In the genomic region with DNA sequence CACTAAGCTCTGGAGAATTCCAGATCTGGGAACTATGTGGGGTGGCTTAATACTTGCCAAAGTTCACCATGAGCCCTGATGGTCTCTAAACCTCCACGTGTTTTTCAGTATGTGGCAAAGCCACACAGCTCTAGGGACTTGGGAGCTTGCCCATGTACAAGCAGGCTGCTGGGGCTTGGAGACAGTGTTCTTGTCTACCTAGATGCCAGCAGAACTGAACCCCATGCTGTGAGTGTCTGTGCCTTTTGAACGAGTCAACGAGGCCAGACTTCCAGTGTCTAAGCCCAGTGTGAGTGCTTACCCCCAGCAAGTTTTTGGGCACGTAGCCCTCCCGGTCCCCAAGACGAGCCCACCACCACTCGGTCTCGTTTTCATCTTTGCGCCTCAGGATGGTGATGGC, we compare ENCODE assay signal across 13 mouse cellular contexts. TPM values are rescaled to one million over a fixed set of nuclear protein-coding genes. Genes with fewer than 3 reads are reported as not detected.
A peak's percentile ranks its signal among the peaks of the same experiment; 100 is the strongest.
DNase-seq lines count a peak whose midpoint lies in the region; ATAC-seq and TF ChIP-seq lines count a peak whose summit lies in the region.
"Had no signal": no experiment of that assay in that cellular context is flagged by ENCODE, and none has a peak within 500 bp of the region (broad histone marks: within the 10 kb centered on the region; RNA-seq: fewer than 3 reads in every experiment).

No protein-coding gene starts in this region.

- 87% methylated on average over 9 of the region's 9 CpGs for WGBS in liver, embryonic 12.5 days (ENCODE audit: insufficient replicate concordance)
- WGBS in liver, embryonic 11.5 days = 88% methylated on average over 9 of the region's 9 CpGs
- WGBS in hindbrain, embryonic 12.5 days = 89% methylated on average over 9 of the region's 9 CpGs
- WGBS in kidney, embryonic 16.5 days = 95% methylated on average over 9 of the region's 9 CpGs

- H3K27ac ChIP-seq in liver, embryonic 12.5 days = peak overlapping the region; percentile 36
- no peak overlapping the region for H3K27ac ChIP-seq in liver, embryonic 11.5 days (ENCODE audit: low read depth, low read length)
- H3K27ac ChIP-seq in hindbrain, embryonic 12.5 days = peak overlapping the region; percentile 45; the same call in 1 of the 2 replicates
- no peak overlapping the region for H3K27ac ChIP-seq in kidney, embryonic 16.5 days (ENCODE audit: low read length)
- no peak overlapping the region for H3K27ac ChIP-seq in gastrocnemius, adult 2 months
- H3K27ac ChIP-seq: limb, embryonic 15.5 days had no signal

- peak; percentile 69 for ATAC-seq in cerebellum, adult (ENCODE audit: insufficient number of reproducible peaks, low FRiP score, low TSS enrichment)
- ATAC-seq in liver, embryonic 12.5 days = no peak
- no peak for ATAC-seq in liver, embryonic 11.5 days (replicated peaks; ENCODE audit: low FRiP score)
- ATAC-seq in hindbrain, embryonic 12.5 days (ENCODE audit: low FRiP score) = no peak
- ATAC-seq in kidney, embryonic 16.5 days (ENCODE audit: low FRiP score, low TSS enrichment) = no peak

- no peaks in the 10 kb centered on the region for H3K9me3 ChIP-seq in liver, embryonic 12.5 days (replicated peaks)
- no peaks in the 10 kb centered on the region for H3K9me3 ChIP-seq in liver, embryonic 11.5 days (ENCODE audit: control insufficient read depth, low read length)
- no peaks in the 10 kb centered on the region for H3K9me3 ChIP-seq in hindbrain, embryonic 12.5 days (replicated peaks)
- H3K9me3 ChIP-seq in kidney, embryonic 16.5 days (ENCODE audit: low read length) = no peaks in the 10 kb centered on the region
- H3K9me3 ChIP-seq: limb, embryonic 15.5 days had no signal

- H3K4me3 ChIP-seq in liver, embryonic 12.5 days = no peak overlapping the region
- no peak overlapping the region for H3K4me3 ChIP-seq in liver, embryonic 11.5 days (ENCODE audit: low read depth, low read length)
- no peak overlapping the region for H3K4me3 ChIP-seq in hindbrain, embryonic 12.5 days
- no peak overlapping the region for H3K4me3 ChIP-seq in kidney, embryonic 16.5 days (ENCODE audit: low read length)
- H3K4me3 ChIP-seq in gastrocnemius, adult 2 months = no peak overlapping the region
- H3K4me3 ChIP-seq: limb, embryonic 15.5 days had no signal

- peaks cover 100% of the 10 kb centered on the region for H3K36me3 ChIP-seq in liver, embryonic 12.5 days
- peaks cover 49% of the 10 kb centered on the region for H3K36me3 ChIP-seq in liver, embryonic 11.5 days (ENCODE audit: control insufficient read depth, insufficient read depth, low read length)
- peaks cover 84% of the 10 kb centered on the region for H3K36me3 ChIP-seq in hindbrain, embryonic 12.5 days
- H3K36me3 ChIP-seq in kidney, embryonic 16.5 days (ENCODE audit: insufficient read depth, low read length) = peaks cover 88% of the 10 kb centered on the region

- no peak for DNase-seq in cerebellum, adult 8-10 months
- DNase-seq in liver, embryonic 11.5 days (ENCODE audit: low spot score) = no peak
- peak; percentile 74 for DNase-seq in cerebellum, adult 9-11 months
- DNase-seq in gastrocnemius, adult 2 months = no peak
- DNase-seq: adrenal gland, adult 8-10 months; lung, postnatal 14 days; right cerebral cortex, postnatal 4 days; thymus, postnatal 14 days had no signal

- H3K4me2 ChIP-seq in liver, embryonic 12.5 days = no peak overlapping the region
- no peak overlapping the region for H3K4me2 ChIP-seq in liver, embryonic 11.5 days
- H3K4me2 ChIP-seq in hindbrain, embryonic 12.5 days (replicated peaks) = no peak overlapping the region
- no peak overlapping the region for H3K4me2 ChIP-seq in kidney, embryonic 16.5 days (replicated peaks; ENCODE audit: low read depth, low read length)
- H3K4me2 ChIP-seq: limb, embryonic 15.5 days had no signal

- H3K9ac ChIP-seq in liver, embryonic 12.5 days = no peak overlapping the region
- no peak overlapping the region for H3K9ac ChIP-seq in liver, embryonic 11.5 days (ENCODE audit: low read depth, low read length)
- H3K9ac ChIP-seq in hindbrain, embryonic 12.5 days = no peak overlapping the region
- H3K9ac ChIP-seq in kidney, embryonic 16.5 days (replicated peaks; ENCODE audit: low read length) = no peak overlapping the region
- H3K9ac ChIP-seq: limb, embryonic 15.5 days had no signal

- TF ChIP-seq CTCF in gastrocnemius, adult 2 months (IDR thresholded peaks at IDR 0.05) = no peak

- peaks cover 53% of the 10 kb centered on the region for H3K4me1 ChIP-seq in liver, embryonic 12.5 days
- peaks cover 14% of the 10 kb centered on the region for H3K4me1 ChIP-seq in liver, embryonic 11.5 days (replicated peaks; ENCODE audit: control insufficient read depth, insufficient read depth, low read length)
- H3K4me1 ChIP-seq in hindbrain, embryonic 12.5 days = no peaks in the 10 kb centered on the region
- H3K4me1 ChIP-seq in kidney, embryonic 16.5 days (ENCODE audit: insufficient read depth, low read length) = no peaks in the 10 kb centered on the region
- H3K4me1 ChIP-seq: limb, embryonic 15.5 days had no signal

- no peaks in the 10 kb centered on the region for H3K27me3 ChIP-seq in liver, embryonic 12.5 days (replicated peaks)
- no peaks in the 10 kb centered on the region for H3K27me3 ChIP-seq in liver, embryonic 11.5 days (replicated peaks; ENCODE audit: control insufficient read depth, insufficient read depth, low read length)
- no peaks in the 10 kb centered on the region for H3K27me3 ChIP-seq in hindbrain, embryonic 12.5 days
- H3K27me3 ChIP-seq in kidney, embryonic 16.5 days (ENCODE audit: insufficient read depth, low read length) = no peaks in the 10 kb centered on the region
- H3K27me3 ChIP-seq: limb, embryonic 15.5 days had no signal

- intact Hi-C loops in gastrocnemius, adult 2 months (cut with DNase I) = no loop called here

RNA-seq across cellular contexts. Expression of a gene that starts 16.0 kb away (rescaled TPM):
- 60.6 and 61.9 TPM in 2 replicates for polyA plus RNA-seq in liver, embryonic 12.5 days (2016; fragmentation: Nextera tagmentation; extraction: Ambion mirVana)
- polyA plus RNA-seq in liver, embryonic 11.5 days (2014; fragmentation: Nextera tagmentation; extraction: Ambion mirVana) = 95.5 and 95.6 TPM in 2 replicates
- 53.5 and 56.8 TPM in 2 replicates for polyA plus RNA-seq in hindbrain, embryonic 12.5 days (2016; fragmentation: Nextera tagmentation; extraction: Ambion mirVana)
- 133 and 159 TPM in 2 replicates for polyA plus RNA-seq in kidney, embryonic 16.5 days (2015; fragmentation: Nextera tagmentation; extraction: Ambion mirVana)
- total RNA-seq in gastrocnemius, adult 2 months (2021) = 10 to 100 TPM; 15.6 to 18.0 TPM

RNA-seq across cellular contexts. Expression of a gene that starts 16.3 kb away (rescaled TPM):
- 7.7 and 8.2 TPM in 2 replicates for polyA plus RNA-seq in liver, embryonic 12.5 days (2016; fragmentation: Nextera tagmentation; extraction: Ambion mirVana)
- 20.0 and 20.9 TPM in 2 replicates for polyA plus RNA-seq in liver, embryonic 11.5 days (2014; fragmentation: Nextera tagmentation; extraction: Ambion mirVana)
- 5.8 and 6.4 TPM in 2 replicates for polyA plus RNA-seq in hindbrain, embryonic 12.5 days (2016; fragmentation: Nextera tagmentation; extraction: Ambion mirVana)
- 12.4 and 16.1 TPM in 2 replicates for polyA plus RNA-seq in kidney, embryonic 16.5 days (2015; fragmentation: Nextera tagmentation; extraction: Ambion mirVana)
- under 1 TPM in 1 of 2 experiments, not detected in 1; 0.47 TPM for total RNA-seq in gastrocnemius, adult 2 months (2021)

Comparison
In these comparisons a context has a peak if more than half of its experiments do, and no peak if none do; other contexts are left out.
1. H3K27ac ChIP-seq: peak in liver, embryonic 12.5 days (single experiment) and hindbrain, embryonic 12.5 days (single experiment); none in liver, embryonic 11.5 days (single experiment), kidney, embryonic 16.5 days (single experiment) and gastrocnemius, adult 2 months (single experiment).